Mouse (Mus musculus) embryonic facial prominence, embryonic 14.5 days (tissue): ENCODE measurements at regions not wholly inside any gene's neighbourhood (a gene's known extent, or its start where the extent isn't known, plus 50 kb on each side); places are given as distances from the start of the nearest gene placed in this dataset.

ENCODE experiments used
- ATAC-seq: fragments of 200-750 bp; cut with Nextera tagmentation; 2 replicates; pipeline ENCODE4 v1.8.0; 2017; ENCODE audit warnings: low read depth, moderate number of reproducible peaks, moderate TSS enrichment
- DNase-seq: peaks from one replicate; pipeline ENCODE4 v3.0.0-alpha.2; 2015; ENCODE audit warnings: low spot score
- H3K27ac ChIP-seq: fragments of 300-500 bp; sonication (generic); replicated peaks from 2 replicates; pipeline ENCODE4 v1.5.1; 2014; ENCODE audit warnings: low read depth, mild to moderate bottlenecking, low read length, moderate library complexity
- H3K27me3 ChIP-seq: fragments of 300-500 bp; sonication (generic); replicated peaks from 2 replicates; pipeline ENCODE4 v1.6.1; 2014; ENCODE audit warnings: low read length; ENCODE audit not compliant: control insufficient read depth, insufficient read depth
- H3K36me3 ChIP-seq: fragments of 300-500 bp; sonication (generic); 2 replicates; pipeline ENCODE4 v1.6.1; 2014; ENCODE audit warnings: low read length, mixed read lengths; ENCODE audit not compliant: control insufficient read depth, insufficient read depth
- H3K4me1 ChIP-seq: fragments of 300-500 bp; sonication (generic); 2 replicates; pipeline ENCODE4 v1.6.1; 2014; ENCODE audit warnings: antibody characterized with exemption, low read length; ENCODE audit not compliant: control insufficient read depth, insufficient read depth
- H3K4me2 ChIP-seq: fragments of 300-500 bp; sonication (generic); 2 replicates; pipeline ENCODE4 v1.6.1; 2014; ENCODE audit warnings: low read depth, mild to moderate bottlenecking, low read length, moderate library complexity, mixed read lengths
- H3K4me3 ChIP-seq: fragments of 300-500 bp; sonication (generic); 2 replicates; pipeline ENCODE4 v1.5.1; 2014; ENCODE audit warnings: low read depth, mild to moderate bottlenecking, low read length
- H3K9ac ChIP-seq: fragments of 300-500 bp; sonication (generic); 2 replicates; pipeline ENCODE4 v1.6.1; 2014; ENCODE audit warnings: low read depth, mild to moderate bottlenecking, low read length, moderate library complexity, mixed read lengths
- H3K9me3 ChIP-seq: fragments of 300-500 bp; sonication (generic); 2 replicates; pipeline ENCODE4 v1.6.1; 2016; ENCODE audit warnings: low read length; ENCODE audit not compliant: control insufficient read depth
- WGBS: fragments of 180-500 bp; shearing (Covaris S2); extraction: QIAGEN DNeasy Blood & Tissue Kit; methylation state at CpG from one replicate; pipeline ENCODE4 v1.1.7; 2014; 5-methylcytosine and 5-hydroxymethylcytosine counted together

GRCm38 (mm10) chr7:92502292-92502905, 58.5 kb upstream of the Ccdc90b start:
- WGBS, result 70% methylated on average over 4 of the region's 4 CpGs
- Histone ChIP-seq H3K9ac (no peak overlapping the region), H3K9me3 (no peaks in the 10 kb centered on the region), H3K4me2 (no peak overlapping the region), H3K4me3 (no peak overlapping the region), H3K27me3 (no peaks in the 10 kb centered on the region), H3K4me1 (no peaks in the 10 kb centered on the region), H3K27ac (no peak overlapping the region), H3K36me3 (no peaks in the 10 kb centered on the region)
- ATAC-seq, result no peak
- DNase-seq, result no peak

DNA sequence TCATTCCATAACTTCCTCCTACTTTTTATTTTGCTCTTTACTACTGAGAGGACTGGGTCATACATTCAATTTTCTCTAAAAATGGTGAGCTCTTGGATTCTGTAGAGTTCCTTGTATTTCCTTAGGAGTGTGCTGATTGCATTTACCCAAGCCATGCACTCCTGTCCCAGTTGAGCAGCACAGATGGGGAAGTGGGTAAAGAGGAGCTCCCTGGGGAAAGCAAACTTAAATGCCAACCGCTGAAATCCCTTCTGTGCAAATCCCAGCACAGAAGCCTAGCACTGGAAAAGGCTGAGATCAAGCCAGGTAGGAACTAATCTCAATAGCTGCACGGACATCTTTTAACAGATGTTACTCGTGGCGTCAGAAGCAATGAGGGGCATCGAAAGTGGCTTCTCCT, 54.6 kb upstream of the Ccdc90b start:
- Histone ChIP-seq H3K36me3 (no peaks in the 10 kb centered on the region), H3K9ac (no peak overlapping the region), H3K27me3 (no peaks in the 10 kb centered on the region), H3K4me1 (no peaks in the 10 kb centered on the region), H3K4me2 (no peak overlapping the region), H3K4me3 (no peak overlapping the region), H3K9me3 (no peaks in the 10 kb centered on the region), H3K27ac (no peak overlapping the region)
- DNase-seq (peak; percentile 14), ATAC-seq (no peak; the same call in 1 of the 2 replicates)
- 60% methylated on average over 5 of the region's 5 CpGs for WGBS

DNA sequence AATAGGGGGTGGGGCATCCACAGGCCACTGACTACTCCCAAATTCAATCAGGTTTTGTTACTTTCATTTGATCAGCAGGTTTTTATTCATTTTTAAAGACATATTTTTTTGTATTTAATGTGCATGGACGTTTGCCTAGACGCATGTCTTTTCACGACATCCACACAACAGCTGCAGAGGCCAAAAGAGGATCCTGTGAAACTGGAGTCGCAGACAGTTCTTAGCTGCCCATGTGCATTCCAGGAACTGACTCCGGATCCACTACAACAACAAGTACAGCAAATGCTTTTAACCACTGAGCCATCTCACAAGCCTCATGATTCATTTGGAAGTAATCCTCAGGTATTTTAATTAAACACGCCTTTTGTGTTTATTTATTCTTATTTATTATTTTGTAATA, 51.9 kb upstream of the Ccdc90b start:
- no peaks in the 10 kb centered on the region for H3K9me3 ChIP-seq
- H3K36me3 ChIP-seq, result no peaks in the 10 kb centered on the region
- no peak overlapping the region for H3K4me2 ChIP-seq
- no peaks in the 10 kb centered on the region for H3K4me1 ChIP-seq
- H3K9ac ChIP-seq, result no peak overlapping the region
- H3K27me3 ChIP-seq, result no peaks in the 10 kb centered on the region
- 66% methylated on average over 6 of the region's 6 CpGs for WGBS
- ATAC-seq (no peak), DNase-seq (peak; percentile 69)
- H3K27ac ChIP-seq, result no peak overlapping the region
- no peak overlapping the region for H3K4me3 ChIP-seq
